Mouse (Mus musculus): ENCODE data around the gene Scg2.

- TF ChIP-seq CTCF (IDR thresholded peaks at IDR 0.05; ENCODE audit: low read depth) (no peak), EP300 (IDR thresholded peaks at IDR 0.05; ENCODE audit: low read depth) (no peak)
Measured at GRCm38 (mm10) chr1:79400284-79400683, 39.6 kb downstream of the Scg2 start.

Data from heart, postnatal 0 days (tissue).